Mouse (Mus musculus): ENCODE results near the gene Arpin. TPM values are rescaled to one million over a fixed set of nuclear protein-coding genes. Genes with fewer than 3 reads are reported as not detected.
A peak's percentile ranks its signal among the peaks of the same experiment; 100 is the strongest.

Arpin gene
- 2.3 and 2.4 TPM in 2 replicates for polyA plus RNA-seq (2011; ENCODE audit: insufficient read depth, insufficient read length, low read depth, missing spikeins)

DNA sequence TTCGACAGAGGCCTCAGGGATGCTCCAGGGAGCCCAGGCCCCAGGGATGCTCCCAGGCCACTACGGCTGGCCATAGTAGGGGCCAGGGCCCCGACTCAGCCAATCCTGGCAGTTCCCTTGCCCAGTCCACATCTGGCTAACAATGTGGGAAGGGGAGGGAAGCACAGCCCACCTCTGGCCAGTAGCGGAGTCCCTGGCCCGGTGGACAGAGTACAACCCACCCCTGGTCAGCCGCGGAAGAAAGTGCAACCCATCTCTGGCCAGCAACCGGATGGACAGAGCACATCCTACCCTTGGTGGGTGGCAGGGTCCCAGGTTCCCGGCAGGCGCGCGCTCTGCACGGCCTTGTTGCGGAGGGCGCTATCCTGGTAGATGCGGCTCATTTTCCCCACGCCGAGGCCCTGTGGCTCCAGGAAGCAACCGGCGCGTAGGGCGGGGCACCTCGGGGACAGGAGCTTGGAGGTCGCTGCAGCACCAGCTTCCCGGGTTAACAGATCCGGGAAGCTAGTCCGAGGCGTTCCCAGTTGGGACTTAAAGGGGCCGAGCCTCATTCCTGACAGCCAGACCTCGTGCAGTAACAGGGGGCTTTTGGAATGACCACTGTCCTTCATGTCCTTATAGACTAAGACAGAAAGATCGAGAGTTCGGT lies at the start of gene Arpin:
Gene Arpin, minus strand, starts transcription at position 498 of the 649 bp plus-strand sequence.
- peak within 1 kb of the TSS; percentile 67 for H3K4me3 ChIP-seq (ENCODE audit: low read depth, low read length)
- no peaks in the 10 kb centered on the region for H3K9me3 ChIP-seq (replicated peaks; ENCODE audit: control insufficient read depth, insufficient read depth, low read length, poor library complexity, severe bottlenecking)
- peaks cover 2% of the 10 kb centered on the region for H3K4me1 ChIP-seq (ENCODE audit: control insufficient read depth, insufficient read depth, low read length)
- H3K9ac ChIP-seq (ENCODE audit: low read depth, poor library complexity, severe bottlenecking), result peak within 1 kb of the TSS; percentile 43
- H3K27me3 ChIP-seq (ENCODE audit: control insufficient read depth, insufficient read depth, low read length, poor library complexity, severe bottlenecking), result no peaks in the 10 kb centered on the region
- H3K36me3 ChIP-seq (ENCODE audit: control insufficient read depth, insufficient read depth, low read length, poor library complexity, severe bottlenecking), result no peaks in the 10 kb centered on the region
- TF ChIP-seq POLR2A (IDR thresholded peaks at IDR 0.05; ENCODE audit: insufficient read depth, low read length) (no peak), CTCF (IDR thresholded peaks at IDR 0.05; ENCODE audit: low read depth, low read length) (no peak), EP300 (IDR thresholded peaks at IDR 0.05; ENCODE audit: insufficient read depth, low read depth, low read length) (no peak)
- no peak within 1 kb of the TSS for H3K27ac ChIP-seq (ENCODE audit: insufficient read depth, low read length)

DNA sequence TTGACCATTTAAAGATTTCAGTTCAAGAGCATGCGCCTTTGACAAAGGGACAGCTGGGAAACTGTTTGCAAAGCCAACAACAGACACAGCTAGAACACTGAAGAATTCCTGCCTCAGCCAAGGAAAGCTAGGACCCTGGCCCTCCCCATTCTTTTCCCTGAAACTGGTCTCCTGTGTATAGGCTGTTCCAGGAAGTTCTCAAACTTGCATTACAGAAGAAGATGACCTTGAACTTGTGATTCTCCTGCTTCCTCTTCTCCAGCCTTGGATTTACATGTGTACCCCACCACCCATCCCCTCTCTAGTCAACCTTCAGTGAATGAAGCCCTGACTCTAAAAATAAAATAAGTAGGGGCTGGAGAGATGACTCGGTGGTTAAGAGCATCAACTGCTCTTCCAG lies 40.2 kb upstream of the Arpin start:
- TF ChIP-seq POLR2A (IDR thresholded peaks at IDR 0.05; ENCODE audit: insufficient read depth, low read length), result no peak
- no peak for TF ChIP-seq EP300 (IDR thresholded peaks at IDR 0.05; ENCODE audit: insufficient read depth, low read depth, low read length)
- TF ChIP-seq CTCF (IDR thresholded peaks at IDR 0.05; ENCODE audit: low read depth, low read length), result no peak
- peaks cover 2% of the 10 kb centered on the region for H3K4me1 ChIP-seq (ENCODE audit: control insufficient read depth, insufficient read depth, low read length)
- H3K9me3 ChIP-seq (replicated peaks; ENCODE audit: control insufficient read depth, insufficient read depth, low read length, poor library complexity, severe bottlenecking), result no peaks in the 10 kb centered on the region
- H3K4me3 ChIP-seq (ENCODE audit: low read depth, low read length), result no peak overlapping the region
- H3K9ac ChIP-seq (ENCODE audit: low read depth, poor library complexity, severe bottlenecking), result no peak overlapping the region
- no peak overlapping the region for H3K27ac ChIP-seq (ENCODE audit: insufficient read depth, low read length)
- H3K27me3 ChIP-seq (ENCODE audit: control insufficient read depth, insufficient read depth, low read length, poor library complexity, severe bottlenecking), result no peaks in the 10 kb centered on the region
- H3K36me3 ChIP-seq (ENCODE audit: control insufficient read depth, insufficient read depth, low read length, poor library complexity, severe bottlenecking), result no peaks in the 10 kb centered on the region

DNA sequence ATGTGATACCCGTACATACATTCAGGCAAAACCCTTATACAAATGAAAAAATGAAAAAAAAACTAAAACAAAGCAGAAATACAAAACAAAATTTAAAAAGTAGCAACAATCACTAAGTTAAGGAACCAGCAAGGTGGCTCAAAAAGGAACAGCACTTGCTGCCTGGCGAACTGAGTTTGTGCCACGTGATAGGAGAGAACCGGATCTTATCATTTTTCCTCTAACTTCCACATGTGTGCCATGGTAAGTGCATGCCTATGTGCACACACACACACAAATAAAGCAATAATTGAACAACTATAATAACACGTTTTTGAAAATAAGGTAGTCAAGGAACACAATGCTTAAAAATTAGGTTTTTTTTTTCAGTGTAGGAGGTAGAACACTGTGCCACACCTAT lies 37.0 kb upstream of the Arpin start:
- no peaks in the 10 kb centered on the region for H3K27me3 ChIP-seq (ENCODE audit: control insufficient read depth, insufficient read depth, low read length, poor library complexity, severe bottlenecking)
- H3K4me3 ChIP-seq (ENCODE audit: low read depth, low read length), result no peak overlapping the region
- H3K9me3 ChIP-seq (replicated peaks; ENCODE audit: control insufficient read depth, insufficient read depth, low read length, poor library complexity, severe bottlenecking), result no peaks in the 10 kb centered on the region
- H3K9ac ChIP-seq (ENCODE audit: low read depth, poor library complexity, severe bottlenecking), result no peak overlapping the region
- TF ChIP-seq POLR2A (IDR thresholded peaks at IDR 0.05; ENCODE audit: insufficient read depth, low read length), result no peak
- TF ChIP-seq CTCF (IDR thresholded peaks at IDR 0.05; ENCODE audit: low read depth, low read length), result no peak
- no peak for TF ChIP-seq EP300 (IDR thresholded peaks at IDR 0.05; ENCODE audit: insufficient read depth, low read depth, low read length)
- no peaks in the 10 kb centered on the region for H3K36me3 ChIP-seq (ENCODE audit: control insufficient read depth, insufficient read depth, low read length, poor library complexity, severe bottlenecking)
- peaks cover 4% of the 10 kb centered on the region for H3K4me1 ChIP-seq (ENCODE audit: control insufficient read depth, insufficient read depth, low read length)
- no peak overlapping the region for H3K27ac ChIP-seq (ENCODE audit: insufficient read depth, low read length)

DNA sequence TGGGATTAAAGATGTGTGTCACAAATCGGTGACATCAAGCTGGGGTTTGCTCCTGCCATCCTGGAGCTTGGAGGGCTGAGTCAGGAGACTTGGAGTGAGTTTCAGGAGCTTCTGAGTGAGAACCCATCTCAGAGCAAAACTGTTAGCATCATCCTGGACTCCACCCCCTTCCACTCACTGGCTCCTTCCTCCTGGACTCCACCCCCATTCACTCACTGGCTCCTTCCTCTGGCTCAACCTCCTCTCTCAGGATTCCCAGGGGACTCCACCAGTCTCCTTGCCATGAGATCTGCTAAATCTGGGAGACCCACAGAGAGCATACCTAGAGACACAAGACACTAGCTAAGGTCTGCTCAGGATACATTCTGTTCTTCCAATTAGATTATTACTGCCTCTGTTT lies 35.2 kb upstream of the Arpin start:
- H3K27ac ChIP-seq (ENCODE audit: insufficient read depth, low read length), result no peak overlapping the region
- H3K4me1 ChIP-seq (ENCODE audit: control insufficient read depth, insufficient read depth, low read length), result peaks cover 4% of the 10 kb centered on the region
- H3K9me3 ChIP-seq (replicated peaks; ENCODE audit: control insufficient read depth, insufficient read depth, low read length, poor library complexity, severe bottlenecking), result no peaks in the 10 kb centered on the region
- no peak overlapping the region for H3K9ac ChIP-seq (ENCODE audit: low read depth, poor library complexity, severe bottlenecking)
- H3K36me3 ChIP-seq (ENCODE audit: control insufficient read depth, insufficient read depth, low read length, poor library complexity, severe bottlenecking), result no peaks in the 10 kb centered on the region
- no peak overlapping the region for H3K4me3 ChIP-seq (ENCODE audit: low read depth, low read length)
- H3K27me3 ChIP-seq (ENCODE audit: control insufficient read depth, insufficient read depth, low read length, poor library complexity, severe bottlenecking), result no peaks in the 10 kb centered on the region
- TF ChIP-seq POLR2A (IDR thresholded peaks at IDR 0.05; ENCODE audit: insufficient read depth, low read length), result no peak
- no peak for TF ChIP-seq EP300 (IDR thresholded peaks at IDR 0.05; ENCODE audit: insufficient read depth, low read depth, low read length)
- TF ChIP-seq CTCF (IDR thresholded peaks at IDR 0.05; ENCODE audit: low read depth, low read length), result no peak

DNA sequence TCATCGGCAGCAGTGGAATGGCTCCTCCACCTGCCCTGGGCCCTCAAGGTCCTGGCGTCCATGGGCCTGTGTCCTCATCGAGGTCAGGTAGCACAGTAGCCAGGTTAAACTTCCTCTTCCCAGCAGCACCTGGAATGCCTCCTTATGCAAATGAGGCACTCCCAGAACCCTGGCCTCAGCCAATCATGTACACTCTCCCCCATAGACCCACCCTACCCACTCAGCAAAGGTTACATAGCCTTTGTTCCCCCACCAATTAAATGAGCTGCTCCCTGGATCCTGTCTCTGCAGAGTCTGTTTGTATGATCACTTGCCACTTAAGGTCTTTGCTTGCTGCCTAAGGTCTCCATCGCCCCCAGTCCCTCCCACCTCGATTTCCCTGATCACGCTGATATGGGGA lies 33.2 kb upstream of the Arpin start:
- H3K27me3 ChIP-seq (ENCODE audit: control insufficient read depth, insufficient read depth, low read length, poor library complexity, severe bottlenecking), result no peaks in the 10 kb centered on the region
- peaks cover 2% of the 10 kb centered on the region for H3K4me1 ChIP-seq (ENCODE audit: control insufficient read depth, insufficient read depth, low read length)
- H3K9ac ChIP-seq (ENCODE audit: low read depth, poor library complexity, severe bottlenecking), result no peak overlapping the region
- H3K36me3 ChIP-seq (ENCODE audit: control insufficient read depth, insufficient read depth, low read length, poor library complexity, severe bottlenecking), result no peaks in the 10 kb centered on the region
- H3K4me3 ChIP-seq (ENCODE audit: low read depth, low read length), result no peak overlapping the region
- no peaks in the 10 kb centered on the region for H3K9me3 ChIP-seq (replicated peaks; ENCODE audit: control insufficient read depth, insufficient read depth, low read length, poor library complexity, severe bottlenecking)
- no peak overlapping the region for H3K27ac ChIP-seq (ENCODE audit: insufficient read depth, low read length)
- TF ChIP-seq CTCF (IDR thresholded peaks at IDR 0.05; ENCODE audit: low read depth, low read length) (no peak), EP300 (IDR thresholded peaks at IDR 0.05; ENCODE audit: insufficient read depth, low read depth, low read length) (0 out of 2 replicates have a peak, but pooled peaks have one; percentile 18)

DNA sequence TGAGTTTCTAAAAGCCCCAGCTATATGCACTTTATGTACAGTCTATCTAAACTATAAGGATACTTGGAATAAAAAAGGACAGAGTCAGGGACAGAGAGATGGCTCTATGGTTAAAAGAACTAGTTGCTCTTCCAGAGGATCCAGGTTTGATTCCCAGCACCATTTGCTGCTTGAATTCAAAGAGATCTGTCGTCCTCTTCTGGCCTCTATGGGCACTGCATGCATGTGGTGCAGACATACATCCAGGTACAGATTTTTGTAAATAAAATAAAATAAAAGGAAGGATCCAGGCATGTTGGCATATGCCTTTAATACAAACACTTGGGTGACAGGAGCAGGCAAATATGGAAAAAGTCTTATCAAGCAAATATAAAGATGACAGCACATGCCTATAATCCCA lies 26.4 kb upstream of the Arpin start:
- no peak overlapping the region for H3K9ac ChIP-seq (ENCODE audit: low read depth, poor library complexity, severe bottlenecking)
- no peaks in the 10 kb centered on the region for H3K4me1 ChIP-seq (ENCODE audit: control insufficient read depth, insufficient read depth, low read length)
- no peak overlapping the region for H3K4me3 ChIP-seq (ENCODE audit: low read depth, low read length)
- no peaks in the 10 kb centered on the region for H3K36me3 ChIP-seq (ENCODE audit: control insufficient read depth, insufficient read depth, low read length, poor library complexity, severe bottlenecking)
- no peak overlapping the region for H3K27ac ChIP-seq (ENCODE audit: insufficient read depth, low read length)
- H3K27me3 ChIP-seq (ENCODE audit: control insufficient read depth, insufficient read depth, low read length, poor library complexity, severe bottlenecking), result no peaks in the 10 kb centered on the region
- H3K9me3 ChIP-seq (replicated peaks; ENCODE audit: control insufficient read depth, insufficient read depth, low read length, poor library complexity, severe bottlenecking), result no peaks in the 10 kb centered on the region
- TF ChIP-seq CTCF (IDR thresholded peaks at IDR 0.05; ENCODE audit: low read depth, low read length) (no peak), POLR2A (IDR thresholded peaks at IDR 0.05; ENCODE audit: insufficient read depth, low read length) (no peak), EP300 (IDR thresholded peaks at IDR 0.05; ENCODE audit: insufficient read depth, low read depth, low read length) (no peak)

Data from ES-Bruce4 (cell line).